Mouse (Mus musculus) heart, postnatal 0 days (tissue): Measurements from ENCODE around the gene Syap1. TPM values are rescaled to one million over a fixed set of nuclear protein-coding genes. Genes with fewer than 3 reads are reported as not detected.

Source experiments
- ATAC-seq: fragments of 200-750 bp; cut with Nextera tagmentation; 2 replicates; pipeline ENCODE4 v1.8.0; 2017; ENCODE audit warnings: low read depth, moderate number of reproducible peaks, moderate library complexity; ENCODE audit not compliant: insufficient read depth
- DNase-seq: peaks from one replicate; pipeline ENCODE4 v3.0.0-alpha.2; 2016; ENCODE audit warnings: low spot score
- H3K27ac ChIP-seq: fragments of 300-500 bp; sonication (generic); 2 replicates; pipeline ENCODE4 v1.5.1; 2014; ENCODE audit warnings: low read depth, mild to moderate bottlenecking
- H3K27me3 ChIP-seq: fragments of 300-500 bp; sonication (generic); 2 replicates; pipeline ENCODE4 v1.6.1; 2014; ENCODE audit warnings: low read length, mixed read lengths; ENCODE audit not compliant: control insufficient read depth, insufficient read depth
- H3K36me3 ChIP-seq: fragments of 300-500 bp; sonication (generic); replicated peaks from 2 replicates; pipeline ENCODE4 v1.6.1; 2014; ENCODE audit warnings: low read length, mixed read lengths; ENCODE audit not compliant: control insufficient read depth, insufficient read depth
- H3K4me1 ChIP-seq: fragments of 300-500 bp; sonication (generic); 2 replicates; pipeline ENCODE4 v1.6.1; 2014; ENCODE audit warnings: antibody characterized with exemption; ENCODE audit not compliant: control insufficient read depth, insufficient read depth
- H3K4me2 ChIP-seq: fragments of 300-500 bp; sonication (generic); 2 replicates; pipeline ENCODE4 v1.6.1; 2014; ENCODE audit warnings: low read depth, mild to moderate bottlenecking, low read length, moderate library complexity
- H3K4me3 ChIP-seq: fragments of 300-500 bp; sonication (generic); 2 replicates; pipeline ENCODE4 v1.5.1; 2014; ENCODE audit warnings: low read depth, low read length
- H3K9ac ChIP-seq: fragments of 300-500 bp; sonication (generic); replicated peaks from 2 replicates; pipeline ENCODE4 v1.6.1; 2014; ENCODE audit warnings: low read depth, low read length, mixed read lengths
- H3K9me3 ChIP-seq: fragments of 300-500 bp; sonication (generic); replicated peaks from 2 replicates; pipeline ENCODE4 v1.6.1; 2016; ENCODE audit warnings: low read length; ENCODE audit not compliant: control insufficient read depth
- CTCF ChIP-seq: IDR thresholded peaks from 2 replicates; pipeline ENCODE4 v1.5.1; 2016; ENCODE audit warnings: antibody characterized with exemption, control low read depth, low read depth
- EP300 ChIP-seq: IDR thresholded peaks from 2 replicates; pipeline ENCODE4 v1.6.1; 2016; ENCODE audit warnings: antibody characterized with exemption, low read depth
- WGBS: fragments of 180-500 bp; shearing (Covaris S2); extraction: QIAGEN DNeasy Blood & Tissue Kit; methylation state at CpG from one replicate; pipeline ENCODE4 v1.1.7; 2014; 5-methylcytosine and 5-hydroxymethylcytosine counted together
- polyA plus RNA-seq: library from polyadenylated mRNA; unstranded; fragments of >200 nt; fragmentation: Nextera tagmentation; extraction: Ambion mirVana; gene quantifications from 2 replicates; pipeline ENCODE4 v1.2.1, GENCODE M21; 2015
- total RNA-seq: library from RNA; depleted of rRNA; stranded (reverse); fragments of >200 nt; gene quantifications from 2 replicates; pipeline ENCODE4 v1.2.3, GENCODE M21; 2014; ENCODE audit warnings: low replicate concordance; rRNA removed

Syap1 gene
- total RNA-seq (18.4 and 30.3 TPM in 2 replicates), polyA plus RNA-seq (27.0 and 27.5 TPM in 2 replicates)

GRCm38 (mm10) chrX:162887931-162888511 lies at the start of gene Syap1:
TSS of gene Syap1 (minus strand) at chrX:162888447.
- TF ChIP-seq EP300: no peak
- no peak for TF ChIP-seq CTCF

GRCm38 (mm10) chrX:162931467-162931866 lies 43.2 kb upstream of the Syap1 start:
- TF ChIP-seq EP300 (no peak), CTCF (no peak)
- Histone ChIP-seq H3K27me3 (no peaks in the 10 kb centered on the region), H3K4me3 (no peak overlapping the region), H3K9ac (no peak overlapping the region), H3K4me1 (no peaks in the 10 kb centered on the region), H3K9me3 (no peaks in the 10 kb centered on the region), H3K27ac (no peak overlapping the region), H3K36me3 (peaks cover 20% of the 10 kb centered on the region), H3K4me2 (no peak overlapping the region)
- DNase-seq (no peak), ATAC-seq (no peak)
- WGBS: 88% methylated on average over 2 of the region's 2 CpGs

More at GRCm38 (mm10) chrX:162887931-162888511, at the start of gene Syap1:
- H3K9me3 ChIP-seq: no peaks in the 10 kb centered on the region
- H3K4me1 ChIP-seq: no peaks in the 10 kb centered on the region
- peak; percentile 97 for ATAC-seq
- H3K9ac ChIP-seq: peak within 1 kb of the TSS; percentile 78
- H3K4me2 ChIP-seq: peak within 1 kb of the TSS; percentile 71
- no peaks in the 10 kb centered on the region for H3K36me3 ChIP-seq
- peak within 1 kb of the TSS; percentile 79 for H3K4me3 ChIP-seq
- 8% methylated on average over 33 of the region's 47 CpGs for WGBS
- H3K27ac ChIP-seq: peak within 1 kb of the TSS; percentile 81
- peak; percentile 70 for DNase-seq
- H3K27me3 ChIP-seq: no peaks in the 10 kb centered on the region

- no peak overlapping the region for H3K4me3 ChIP-seq
- H3K9ac ChIP-seq: no peak overlapping the region
- TF ChIP-seq EP300 (no peak), CTCF (no peak)
- DNase-seq (no peak), ATAC-seq (no peak)
- H3K4me1 ChIP-seq: no peaks in the 10 kb centered on the region
- no peaks in the 10 kb centered on the region for H3K27me3 ChIP-seq
- H3K36me3 ChIP-seq: no peaks in the 10 kb centered on the region
- no peaks in the 10 kb centered on the region for H3K9me3 ChIP-seq
- WGBS: 74% methylated on average over 8 of the region's 8 CpGs
- H3K27ac ChIP-seq: no peak overlapping the region
- H3K4me2 ChIP-seq: no peak overlapping the region
Measured at GRCm38 (mm10) chrX:162921487-162922125, 33.4 kb upstream of the Syap1 start.

- Histone ChIP-seq H3K9me3 (no peaks in the 10 kb centered on the region), H3K4me2 (no peak overlapping the region), H3K9ac (no peak overlapping the region), H3K36me3 (peaks cover 4% of the 10 kb centered on the region), H3K4me1 (no peaks in the 10 kb centered on the region), H3K27me3 (no peaks in the 10 kb centered on the region), H3K4me3 (no peak overlapping the region), H3K27ac (no peak overlapping the region)
- 28% methylated on average over 5 of the region's 5 CpGs for WGBS
- no peak for ATAC-seq
- peak; percentile 33 for DNase-seq
- peak; percentile 69 for TF ChIP-seq CTCF
- no peak for TF ChIP-seq EP300
Measured at GRCm38 (mm10) chrX:162915697-162916096, 27.4 kb upstream of the Syap1 start.

GRCm38 (mm10) chrX:162913651-162914050 lies 25.4 kb upstream of the Syap1 start:
- TF ChIP-seq EP300 (no peak), CTCF (no peak)
- Histone ChIP-seq H3K4me3 (no peak overlapping the region), H3K27ac (no peak overlapping the region), H3K36me3 (peaks cover 4% of the 10 kb centered on the region), H3K4me2 (no peak overlapping the region), H3K9ac (no peak overlapping the region), H3K4me1 (no peaks in the 10 kb centered on the region), H3K27me3 (no peaks in the 10 kb centered on the region), H3K9me3 (no peaks in the 10 kb centered on the region)
- DNase-seq (no peak), ATAC-seq (no peak)
- WGBS: 93% methylated on average over 3 of the region's 3 CpGs
